Mouse (Mus musculus) lung, embryonic 16.5 days (tissue): ENCODE measurements around the gene Pkhd1. TPM values are rescaled to one million over a fixed set of nuclear protein-coding genes. Genes with fewer than 3 reads are reported as not detected.

ENCODE experiments used
- ATAC-seq: fragments of 200-750 bp; cut with Nextera tagmentation; 2 replicates; pipeline ENCODE4 v1.8.0; 2017; ENCODE audit warnings: low read depth, mild to moderate bottlenecking, moderate library complexity
- H3K27ac ChIP-seq: fragments of 300-500 bp; sonication (generic); 2 replicates; pipeline ENCODE4 v1.5.1; 2014; ENCODE audit warnings: mild to moderate bottlenecking, control low read depth, low read length
- H3K27me3 ChIP-seq: fragments of 300-500 bp; sonication (generic); 2 replicates; pipeline ENCODE4 v1.6.1; 2014; ENCODE audit warnings: low read depth, low read length, mixed read lengths; ENCODE audit not compliant: control insufficient read depth, insufficient read depth
- H3K36me3 ChIP-seq: fragments of 300-500 bp; sonication (generic); 2 replicates; pipeline ENCODE4 v1.6.1; 2014; ENCODE audit warnings: low read length; ENCODE audit not compliant: control insufficient read depth, insufficient read depth
- H3K4me1 ChIP-seq: fragments of 300-500 bp; sonication (generic); replicated peaks from 2 replicates; pipeline ENCODE4 v1.6.1; 2014; ENCODE audit warnings: low read length, mixed read lengths; ENCODE audit not compliant: control insufficient read depth, insufficient read depth
- H3K4me2 ChIP-seq: fragments of 300-500 bp; sonication (generic); 2 replicates; pipeline ENCODE4 v1.6.1; 2014; ENCODE audit warnings: low read depth, low read length, control low read depth
- H3K4me3 ChIP-seq: fragments of 300-500 bp; sonication (generic); 2 replicates; pipeline ENCODE4 v1.5.1; 2014; ENCODE audit warnings: mild to moderate bottlenecking, low read length, control low read depth
- H3K9ac ChIP-seq: fragments of 300-500 bp; sonication (generic); 2 replicates; pipeline ENCODE4 v1.6.1; 2014; ENCODE audit warnings: low read length, control low read depth
- H3K9me3 ChIP-seq: fragments of 300-500 bp; sonication (generic); 2 replicates; pipeline ENCODE4 v1.6.1; 2016; ENCODE audit warnings: low read length; ENCODE audit not compliant: control insufficient read depth
- WGBS: fragments of 180-500 bp; shearing (Covaris S2); extraction: QIAGEN DNeasy Blood & Tissue Kit; methylation state at CpG from one replicate; pipeline ENCODE4 v1.1.7; 2014; 5-methylcytosine and 5-hydroxymethylcytosine counted together
- polyA plus RNA-seq: library from polyadenylated mRNA; unstranded; fragments of >200 nt; fragmentation: Nextera tagmentation; extraction: Ambion mirVana; gene quantifications from 2 replicates; pipeline ENCODE4 v1.2.1, GENCODE M21; 2015

Gene Pkhd1
- polyA plus RNA-seq, 1 experiment from 2014 or later: 0.80 TPM

GRCm38 (mm10) chr1:20344651-20345050 is 273.2 kb downstream of the Pkhd1 start:
- Histone ChIP-seq H3K9me3 (no peaks in the 10 kb centered on the region), H3K36me3 (no peaks in the 10 kb centered on the region), H3K4me3 (no peak overlapping the region), H3K27me3 (no peaks in the 10 kb centered on the region), H3K27ac (no peak overlapping the region), H3K9ac (no peak overlapping the region), H3K4me2 (no peak overlapping the region), H3K4me1 (no peaks in the 10 kb centered on the region)
- 42% methylated on average over 3 of the region's 3 CpGs for WGBS
- no peak for ATAC-seq

- Histone ChIP-seq H3K27ac (no peak overlapping the region), H3K4me3 (no peak overlapping the region), H3K27me3 (no peaks in the 10 kb centered on the region), H3K9ac (no peak overlapping the region), H3K4me2 (no peak overlapping the region), H3K4me1 (no peaks in the 10 kb centered on the region), H3K36me3 (no peaks in the 10 kb centered on the region), H3K9me3 (no peaks in the 10 kb centered on the region)
- ATAC-seq: peak; percentile 34; the same call in 1 of the 2 replicates
- WGBS: 6% methylated on average over 2 of the region's 2 CpGs
Observed at GRCm38 (mm10) chr1:20311485-20311884, 306.4 kb downstream of the Pkhd1 start.

GRCm38 (mm10) chr1:20310925-20311324 is 306.9 kb downstream of the Pkhd1 start:
- Histone ChIP-seq H3K36me3 (no peaks in the 10 kb centered on the region), H3K27me3 (no peaks in the 10 kb centered on the region), H3K4me1 (no peaks in the 10 kb centered on the region), H3K4me2 (no peak overlapping the region), H3K4me3 (no peak overlapping the region), H3K27ac (no peak overlapping the region), H3K9me3 (no peaks in the 10 kb centered on the region), H3K9ac (no peak overlapping the region)
- no peak for ATAC-seq
- WGBS: 59% methylated on average over 6 of the region's 6 CpGs

GRCm38 (mm10) chr1:20306116-20306515 is 311.7 kb downstream of the Pkhd1 start:
- no peaks in the 10 kb centered on the region for H3K4me1 ChIP-seq
- H3K4me2 ChIP-seq: no peak overlapping the region
- ATAC-seq: no peak
- H3K4me3 ChIP-seq: no peak overlapping the region
- WGBS: 60% methylated on average over 3 of the region's 3 CpGs
- no peak overlapping the region for H3K9ac ChIP-seq
- no peaks in the 10 kb centered on the region for H3K36me3 ChIP-seq
- H3K27ac ChIP-seq: no peak overlapping the region
- no peaks in the 10 kb centered on the region for H3K27me3 ChIP-seq
- H3K9me3 ChIP-seq: no peaks in the 10 kb centered on the region

- Histone ChIP-seq H3K9me3 (no peaks in the 10 kb centered on the region), H3K4me3 (no peak overlapping the region), H3K27me3 (no peaks in the 10 kb centered on the region), H3K27ac (no peak overlapping the region), H3K36me3 (no peaks in the 10 kb centered on the region), H3K4me2 (no peak overlapping the region), H3K9ac (no peak overlapping the region), H3K4me1 (no peaks in the 10 kb centered on the region)
- WGBS: 66% methylated on average over 6 of the region's 6 CpGs
- ATAC-seq: no peak
Observed at GRCm38 (mm10) chr1:20302943-20303578, 314.8 kb downstream of the Pkhd1 start.

- 79% methylated on average over 8 of the region's 8 CpGs for WGBS
- Histone ChIP-seq H3K4me3 (no peak overlapping the region), H3K4me2 (no peak overlapping the region), H3K27ac (no peak overlapping the region), H3K27me3 (no peaks in the 10 kb centered on the region), H3K36me3 (no peaks in the 10 kb centered on the region), H3K9ac (no peak overlapping the region), H3K9me3 (no peaks in the 10 kb centered on the region), H3K4me1 (no peaks in the 10 kb centered on the region)
- no peak for ATAC-seq
Observed at GRCm38 (mm10) chr1:20302187-20302942, 315.5 kb downstream of the Pkhd1 start.

GRCm38 (mm10) chr1:20301631-20302030 is 316.2 kb downstream of the Pkhd1 start:
- Histone ChIP-seq H3K4me3 (no peak overlapping the region), H3K27ac (no peak overlapping the region), H3K9me3 (no peaks in the 10 kb centered on the region), H3K4me1 (no peaks in the 10 kb centered on the region), H3K27me3 (no peaks in the 10 kb centered on the region), H3K36me3 (no peaks in the 10 kb centered on the region), H3K4me2 (no peak overlapping the region), H3K9ac (no peak overlapping the region)
- ATAC-seq: no peak
- 64% methylated on average over 3 of the region's 3 CpGs for WGBS

GRCm38 (mm10) chr1:20288696-20289095 is 329.2 kb downstream of the Pkhd1 start:
- no peak overlapping the region for H3K4me2 ChIP-seq
- no peak overlapping the region for H3K4me3 ChIP-seq
- ATAC-seq: no peak
- H3K9me3 ChIP-seq: no peaks in the 10 kb centered on the region
- no peaks in the 10 kb centered on the region for H3K36me3 ChIP-seq
- WGBS: 83% methylated on average over 1 of the region's 1 CpGs
- H3K27me3 ChIP-seq: no peaks in the 10 kb centered on the region
- H3K4me1 ChIP-seq: no peaks in the 10 kb centered on the region
- H3K9ac ChIP-seq: no peak overlapping the region
- H3K27ac ChIP-seq: no peak overlapping the region

- no peaks in the 10 kb centered on the region for H3K9me3 ChIP-seq
- H3K27ac ChIP-seq: no peak overlapping the region
- H3K4me1 ChIP-seq: no peaks in the 10 kb centered on the region
- no peak for ATAC-seq
- H3K27me3 ChIP-seq: no peaks in the 10 kb centered on the region
- WGBS: 52% methylated on average over 5 of the region's 5 CpGs
- H3K4me3 ChIP-seq: no peak overlapping the region
- no peaks in the 10 kb centered on the region for H3K36me3 ChIP-seq
- no peak overlapping the region for H3K9ac ChIP-seq
- no peak overlapping the region for H3K4me2 ChIP-seq
Observed at GRCm38 (mm10) chr1:20260403-20260802, 357.5 kb downstream of the Pkhd1 start.
